Mouse (Mus musculus) adrenal gland, postnatal 25 days (tissue): ENCODE data around the gene Zranb2. TPM values are rescaled to one million over a fixed set of nuclear protein-coding genes. Genes with fewer than 3 reads are reported as not detected.
A peak's percentile ranks its signal among the peaks of the same experiment; 100 is the strongest.

Source experiments
- DNase-seq: peaks from one replicate; pipeline ENCODE4 v3.0.0; 2021; ENCODE audit warnings: mixed read lengths
- long read RNA-seq: library from polyadenylated mRNA; stranded (forward); transcript quantifications from one replicate; pipeline ENCODE4 v2.0.0, GENCODE M21; 2021
- total RNA-seq: library from RNA; stranded (reverse); gene quantifications from 2 replicates; pipeline ENCODE4 v1.2.3, GENCODE M21; 2021

Zranb2 gene
- total RNA-seq = 75.9 and 81.4 TPM in 2 replicates
- long read RNA-seq, transcript Zranb2-203 (10 exons, 2,924 nt) = major isoform, 100 of 127 reads
- long read RNA-seq, transcript Zranb2-202 (11 exons, 2,737 nt) = minor isoform, 5 of 127 reads
- long read RNA-seq, partial matches to known transcripts = 10 of 127 reads
- long read RNA-seq, other reads (novel, unspliced or antisense) = 9 of 127 reads

DNA sequence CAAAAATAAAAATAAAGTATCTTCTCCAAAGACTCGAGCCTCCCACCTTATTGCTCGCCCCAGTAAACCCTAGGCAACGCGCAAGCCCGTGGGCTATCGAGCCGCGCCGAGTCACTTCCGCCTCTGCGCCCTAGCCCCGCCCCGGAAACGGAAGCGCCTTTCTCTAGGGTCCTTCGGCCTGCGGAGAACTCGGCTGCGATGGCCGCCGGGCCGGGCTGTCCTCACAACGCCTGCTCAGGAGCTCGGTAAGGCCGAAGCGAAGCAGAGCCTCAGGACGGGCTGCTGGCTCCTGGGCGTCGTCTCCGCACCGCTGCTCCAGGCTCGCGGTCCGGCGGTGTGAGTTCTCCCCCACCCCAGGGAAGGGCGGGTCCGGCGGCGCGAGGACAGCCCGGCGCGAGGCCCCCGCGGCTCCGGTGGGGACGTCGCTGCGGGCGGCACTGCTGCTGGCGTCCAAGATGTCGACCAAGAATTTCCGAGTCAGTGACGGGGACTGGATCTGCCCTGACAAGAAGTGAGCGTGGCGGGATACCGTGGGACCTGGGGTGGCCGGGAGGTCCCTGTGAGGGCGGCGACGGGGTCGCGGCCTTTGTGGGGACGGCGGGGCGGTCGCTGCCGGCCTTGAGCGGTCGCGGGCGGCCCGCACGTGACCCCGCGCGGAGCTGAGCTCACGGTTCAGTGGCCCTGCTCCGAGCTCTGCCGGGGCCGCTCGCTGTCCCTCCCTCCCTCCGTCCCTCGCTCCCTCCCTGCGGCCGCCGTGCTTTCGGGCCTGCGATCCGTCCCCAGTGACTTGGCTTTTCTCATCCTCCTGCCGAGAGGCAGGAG is at the start of gene Zranb2:
Gene Zranb2 (plus strand): TSS at position 197 of the 822 bp plus-strand sequence.
- peak; percentile 94 for DNase-seq

DNA sequence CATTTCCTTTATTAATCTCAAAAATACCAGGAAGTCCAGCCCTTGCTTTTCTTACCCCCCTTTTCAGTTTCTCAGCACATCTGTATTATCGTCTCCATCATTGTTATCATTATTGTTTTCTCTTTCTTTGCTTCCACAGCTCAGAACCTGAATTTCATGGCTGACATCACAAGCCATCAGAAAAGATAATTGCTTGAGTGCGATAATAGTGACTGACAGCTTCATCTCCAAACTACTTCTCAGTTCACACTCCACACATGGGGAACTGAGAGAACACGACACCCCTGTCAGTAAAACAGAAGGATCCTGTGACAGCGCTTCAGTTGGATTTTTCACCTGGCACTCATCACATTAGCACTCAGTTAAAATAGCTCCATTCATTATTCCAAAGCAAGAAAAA is 41.9 kb upstream of the Zranb2 start:
- no peak for DNase-seq

DNA sequence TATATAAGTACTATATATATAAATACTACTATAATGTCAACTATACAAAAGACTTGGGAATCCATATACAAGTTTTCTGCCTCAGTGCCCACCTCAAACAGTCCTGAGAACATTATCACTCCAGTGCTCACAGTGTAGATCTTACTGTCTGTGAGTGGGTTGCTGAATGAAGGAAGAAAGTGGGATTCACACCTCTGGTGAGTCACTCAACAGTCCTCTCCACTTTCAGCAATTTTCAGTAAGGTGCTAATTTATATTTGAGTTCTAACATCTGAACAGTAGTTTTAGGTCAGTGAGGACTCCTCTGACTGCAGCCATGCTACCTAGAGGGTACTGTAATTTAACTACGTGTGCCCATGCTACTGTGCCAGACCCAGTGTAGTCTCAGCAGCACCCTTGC is 31.7 kb upstream of the Zranb2 start:
- no peak for DNase-seq

DNA sequence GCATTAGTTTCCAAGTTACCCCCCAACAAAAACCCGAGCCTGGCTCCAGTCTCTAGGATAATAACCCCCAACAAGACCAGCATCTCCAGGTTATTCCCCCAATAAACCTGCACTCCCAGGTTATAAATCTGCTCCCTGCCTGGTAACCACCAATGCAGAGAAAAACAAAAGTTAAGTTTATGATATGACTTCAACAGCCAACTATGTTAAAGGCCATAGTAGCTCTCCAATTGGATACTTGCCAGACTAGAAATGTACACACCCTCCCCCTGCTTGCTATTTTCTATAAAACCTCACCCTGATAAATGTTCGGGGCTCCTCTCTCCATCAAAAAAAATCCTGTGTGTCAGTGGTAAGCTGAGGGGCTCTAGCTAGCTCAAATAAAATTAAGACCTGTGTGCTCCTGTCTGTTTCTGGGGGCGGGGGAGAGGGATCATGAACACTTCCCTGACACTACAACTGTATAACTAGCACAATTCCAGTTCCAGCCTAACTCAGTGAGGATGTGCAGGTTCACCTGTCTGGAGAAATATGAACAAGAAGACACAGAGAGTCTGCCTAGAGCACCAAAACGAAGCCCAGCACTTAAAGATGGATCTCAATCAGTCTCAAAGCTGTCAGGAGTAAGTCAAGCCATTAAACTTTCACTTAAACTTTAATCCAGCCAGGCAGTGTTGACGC is 19.7 kb upstream of the Zranb2 start:
- no peak for DNase-seq

DNA sequence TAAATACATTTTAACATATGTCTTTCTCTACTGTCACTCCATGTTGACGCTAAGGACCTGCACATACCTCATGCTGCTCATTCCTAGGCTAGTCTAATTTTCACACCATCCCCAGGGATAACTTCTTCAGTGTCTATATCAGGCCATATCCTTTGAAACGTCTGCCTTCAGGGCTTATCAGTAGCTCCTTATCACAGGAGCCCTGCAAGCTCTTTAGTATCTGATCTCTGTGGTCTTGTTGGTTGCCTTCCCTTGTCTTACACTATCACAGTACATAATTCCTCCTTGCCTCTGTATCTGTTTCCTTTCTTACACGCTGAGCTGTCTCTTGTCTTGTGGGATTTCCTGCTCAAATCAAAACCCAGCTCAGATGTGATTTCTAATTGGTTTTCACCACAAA is 17.5 kb upstream of the Zranb2 start:
- no peak for DNase-seq

DNA sequence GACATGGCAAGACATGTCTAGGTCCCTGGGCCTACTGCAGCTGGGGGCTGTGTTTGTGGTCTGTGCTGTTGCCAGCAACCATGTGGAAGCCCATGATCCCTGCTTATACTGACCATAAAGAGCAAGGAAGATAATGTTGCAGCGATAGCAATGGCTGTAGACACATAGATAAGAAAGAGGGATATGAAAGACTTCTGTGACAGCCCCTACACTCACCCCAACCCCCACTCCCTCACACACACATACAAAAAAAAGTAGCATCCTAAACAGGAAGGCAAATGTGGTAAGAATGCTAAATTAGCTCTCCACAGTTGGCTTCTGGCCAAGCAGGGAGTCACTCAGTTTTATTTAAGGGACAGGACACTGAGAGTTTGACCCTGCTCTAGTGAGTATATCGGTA is 16.0 kb upstream of the Zranb2 start:
- DNase-seq = no peak

DNA sequence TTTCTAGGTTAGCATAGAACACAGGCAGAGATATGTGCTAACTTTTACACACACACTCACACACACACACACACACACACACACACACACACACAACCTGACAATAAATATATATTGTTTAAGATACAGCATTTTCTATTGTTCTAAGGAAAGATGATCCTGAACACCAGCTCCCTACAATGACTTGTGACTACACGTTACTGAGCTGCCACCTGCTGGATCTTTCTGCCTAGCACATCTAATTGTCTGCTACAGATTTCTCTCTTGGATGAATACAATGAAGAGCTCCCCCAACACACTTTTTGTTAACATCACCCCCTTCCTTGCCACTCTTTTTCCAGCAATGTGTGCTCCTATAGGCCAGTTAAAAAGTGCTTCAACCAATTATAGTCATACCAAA is 13.5 kb upstream of the Zranb2 start:
- peak; percentile 10 for DNase-seq

DNA sequence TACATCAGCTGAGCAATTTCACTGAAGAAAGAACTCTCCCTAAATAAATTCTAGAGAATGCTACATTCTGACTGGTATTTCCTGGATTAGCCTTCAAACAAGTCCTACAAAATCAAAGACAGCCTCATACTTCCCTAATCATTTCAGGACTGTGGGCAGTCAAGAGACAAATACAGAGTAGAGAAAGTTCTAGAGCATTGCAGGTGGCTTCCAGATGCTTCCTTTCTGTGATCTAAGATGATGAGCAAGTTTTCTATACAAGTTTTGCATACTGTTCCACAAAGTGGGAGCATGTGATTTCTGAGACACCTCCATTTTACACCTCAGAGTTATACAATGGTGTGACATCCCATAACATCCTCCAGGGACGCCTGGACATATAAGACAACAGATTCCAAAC is 10.1 kb upstream of the Zranb2 start:
- DNase-seq = no peak

DNA sequence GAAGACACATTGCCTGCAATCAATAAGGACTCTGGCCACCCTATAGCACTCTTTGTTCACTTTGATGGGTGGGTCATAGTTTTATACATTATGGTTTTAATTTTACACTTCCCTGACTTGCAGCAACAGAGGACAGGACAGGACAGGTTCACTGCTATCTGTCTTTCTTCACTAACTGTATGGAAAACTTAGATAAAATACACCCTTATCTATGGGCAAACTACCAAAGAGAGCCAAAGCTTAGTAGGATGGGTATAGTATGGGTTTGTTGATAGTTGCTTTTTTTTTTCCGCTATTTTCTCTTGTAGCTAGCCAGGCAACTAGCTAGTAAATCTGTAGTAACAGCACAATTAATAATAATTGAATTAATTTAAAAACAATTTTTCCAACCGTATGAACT is 2.4 kb upstream of the Zranb2 start:
- no peak for DNase-seq

DNA sequence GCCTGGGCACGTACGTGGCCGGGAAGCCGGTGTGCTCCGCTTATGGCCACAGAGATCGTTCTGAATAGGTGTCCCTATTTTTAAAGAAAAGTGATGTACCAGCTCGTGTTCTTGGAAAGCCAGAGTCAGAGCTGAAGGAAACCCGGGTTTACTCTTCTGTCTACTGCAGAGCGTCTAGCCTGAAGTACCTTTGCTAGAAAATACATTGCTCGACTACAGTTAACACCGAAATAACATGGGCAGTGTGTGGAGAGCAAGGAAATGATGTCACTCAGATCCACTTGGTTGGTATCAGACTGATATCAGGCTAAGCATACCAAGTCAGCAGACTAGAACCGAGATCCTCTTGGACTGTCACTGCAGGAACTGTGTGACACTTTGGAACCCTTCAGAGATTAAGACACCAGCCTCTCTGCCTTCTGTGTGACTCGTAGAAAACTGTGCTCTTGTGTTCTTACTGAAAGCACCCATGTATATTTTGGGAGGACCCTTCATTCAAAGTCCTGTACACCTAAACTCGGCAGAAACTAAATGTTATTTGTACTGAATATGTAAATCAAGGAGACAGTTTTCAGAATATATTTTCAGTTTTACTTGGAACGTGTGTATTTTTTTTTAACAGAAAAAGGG is 941 bp downstream of the Zranb2 start:
- DNase-seq = no peak

DNA sequence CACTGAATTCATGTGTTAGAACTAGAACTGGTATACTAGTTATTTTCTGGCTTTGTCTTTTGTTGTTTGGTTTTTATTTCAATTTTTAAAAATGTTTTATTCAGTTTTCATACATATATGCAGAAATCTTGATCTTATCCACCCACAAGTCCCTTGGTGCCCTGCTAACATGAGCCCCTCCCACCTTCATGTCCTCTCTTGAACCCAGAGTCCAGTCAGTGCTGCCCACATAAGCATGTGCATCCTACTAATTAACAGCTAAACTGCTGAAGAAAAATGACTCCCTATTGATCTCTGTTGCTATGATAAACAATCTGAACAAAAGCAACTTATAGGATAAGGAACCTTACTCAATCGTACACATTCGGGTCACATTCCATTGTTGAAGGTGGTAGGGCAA is 15.4 kb downstream of the Zranb2 start:
- no peak for DNase-seq

DNA sequence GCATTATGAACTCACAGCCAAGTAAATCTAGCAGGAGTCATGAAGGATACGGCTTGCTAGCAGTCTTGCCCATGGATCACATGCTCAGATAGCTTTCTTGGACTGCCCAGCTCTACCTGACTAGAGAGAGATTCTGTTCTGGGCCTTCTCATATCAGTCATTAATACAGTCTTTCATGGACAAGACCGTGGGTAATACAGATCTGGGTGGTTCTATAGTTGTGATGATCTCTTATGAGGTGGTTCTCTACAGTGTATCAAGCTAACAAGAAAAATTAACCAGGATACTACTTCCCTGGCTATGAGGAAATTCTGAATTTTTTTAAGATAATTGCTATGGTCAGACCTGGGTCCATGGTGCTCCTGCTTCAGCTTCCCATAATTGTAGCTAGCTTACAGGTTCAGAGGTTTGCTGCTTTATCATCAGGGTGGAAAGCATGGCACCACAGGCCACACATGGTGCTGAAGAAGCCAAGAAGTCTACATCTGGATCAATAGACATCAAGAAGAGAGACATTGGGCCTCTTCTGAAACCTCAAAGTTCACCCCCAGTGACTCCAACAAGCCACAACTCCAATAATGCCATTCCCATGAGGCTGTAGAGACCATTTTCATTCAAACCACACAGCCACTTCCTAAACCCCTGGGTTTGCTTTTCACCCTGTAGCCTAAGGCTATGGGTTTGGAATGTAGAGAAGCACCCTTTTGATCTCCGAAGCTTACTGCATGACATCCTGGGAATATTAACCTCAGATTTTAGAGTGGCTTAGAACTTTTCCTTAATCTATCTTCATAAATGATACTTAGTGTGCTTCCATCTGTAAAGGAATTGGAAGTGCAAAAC is 16.0 kb downstream of the Zranb2 start:
- DNase-seq = no peak

DNA sequence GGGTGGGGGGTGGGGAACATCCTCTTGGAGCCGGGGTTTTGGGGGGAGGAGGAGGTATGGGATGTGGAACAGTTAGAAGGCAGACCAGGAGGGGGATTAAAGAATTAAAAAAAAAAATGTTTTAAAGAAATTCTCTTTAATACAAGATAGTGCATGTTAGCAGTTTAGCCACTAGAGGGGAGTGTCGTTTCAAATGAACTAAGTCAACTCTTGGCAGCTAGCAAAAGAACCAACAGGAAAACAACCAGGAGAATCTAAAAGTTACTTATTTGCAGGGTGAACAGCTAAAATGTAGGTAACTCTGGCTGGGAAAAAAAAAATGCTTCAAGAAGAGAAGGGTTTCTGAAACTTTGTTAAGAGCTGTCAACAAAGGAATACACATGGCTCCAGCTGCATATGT is 31.2 kb downstream of the Zranb2 start:
- DNase-seq = no peak

DNA sequence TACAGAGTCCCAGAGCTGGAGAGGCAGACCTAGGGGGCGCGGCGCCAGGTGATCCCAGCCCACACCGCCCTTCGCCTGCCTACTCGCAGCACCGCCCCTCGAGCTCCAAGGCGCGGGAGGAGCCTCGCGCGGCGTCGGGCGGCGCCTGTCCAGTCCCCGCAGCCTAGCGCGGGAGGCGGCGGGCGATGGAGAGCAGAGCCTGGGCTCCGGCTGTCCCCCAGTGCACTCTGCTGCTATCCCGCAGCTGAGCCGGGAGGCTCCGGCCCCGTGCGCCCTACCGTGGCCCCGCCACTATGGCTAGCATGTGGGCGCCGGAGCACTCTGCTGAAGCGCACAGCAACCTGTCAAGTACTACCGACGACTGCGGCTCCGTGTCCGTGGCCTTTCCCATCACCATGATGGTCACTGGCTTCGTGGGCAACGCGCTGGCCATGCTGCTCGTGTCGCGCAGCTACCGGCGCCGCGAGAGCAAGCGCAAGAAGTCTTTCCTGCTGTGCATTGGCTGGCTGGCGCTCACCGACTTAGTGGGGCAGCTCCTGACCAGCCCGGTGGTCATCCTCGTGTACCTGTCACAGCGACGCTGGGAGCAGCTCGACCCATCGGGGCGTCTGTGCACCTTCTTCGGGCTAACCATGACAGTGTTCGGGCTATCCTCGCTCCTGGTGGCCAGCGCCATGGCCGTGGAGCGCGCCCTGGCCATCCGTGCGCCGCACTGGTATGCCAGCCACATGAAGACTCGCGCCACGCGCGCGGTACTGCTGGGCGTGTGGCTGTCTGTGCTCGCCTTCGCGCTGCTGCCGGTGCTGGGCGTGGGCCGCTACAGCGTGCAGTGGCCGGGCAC is 33.0 kb downstream of the Zranb2 start, which contains the start of gene Ptger3:
Gene Ptger3 (plus strand): TSS at position 168 of the 841 bp plus-strand sequence.
- DNase-seq = peak; percentile 49

DNA sequence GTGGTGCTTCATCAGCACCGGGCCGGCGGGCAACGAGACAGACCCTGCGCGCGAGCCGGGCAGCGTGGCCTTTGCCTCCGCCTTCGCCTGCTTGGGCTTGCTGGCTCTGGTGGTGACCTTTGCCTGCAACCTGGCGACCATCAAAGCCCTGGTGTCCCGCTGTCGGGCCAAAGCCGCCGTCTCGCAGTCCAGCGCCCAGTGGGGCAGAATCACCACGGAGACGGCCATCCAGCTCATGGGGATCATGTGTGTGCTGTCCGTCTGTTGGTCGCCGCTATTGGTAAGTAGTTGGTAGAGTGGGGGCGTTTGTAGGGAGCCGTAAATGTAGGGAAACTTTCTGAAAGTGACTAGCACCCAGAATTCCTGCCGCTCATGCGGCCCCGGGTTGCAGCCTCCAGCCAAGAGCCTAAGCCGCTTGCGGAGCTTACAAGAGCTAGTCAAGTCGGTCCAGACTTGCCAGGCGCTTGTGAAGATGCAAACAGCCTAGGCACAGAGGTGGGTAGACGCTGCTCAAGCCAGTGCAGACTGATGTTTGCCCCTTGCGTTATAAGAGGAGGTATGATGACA is 33.7 kb downstream of the Zranb2 start:
- peak; percentile 17 for DNase-seq

DNA sequence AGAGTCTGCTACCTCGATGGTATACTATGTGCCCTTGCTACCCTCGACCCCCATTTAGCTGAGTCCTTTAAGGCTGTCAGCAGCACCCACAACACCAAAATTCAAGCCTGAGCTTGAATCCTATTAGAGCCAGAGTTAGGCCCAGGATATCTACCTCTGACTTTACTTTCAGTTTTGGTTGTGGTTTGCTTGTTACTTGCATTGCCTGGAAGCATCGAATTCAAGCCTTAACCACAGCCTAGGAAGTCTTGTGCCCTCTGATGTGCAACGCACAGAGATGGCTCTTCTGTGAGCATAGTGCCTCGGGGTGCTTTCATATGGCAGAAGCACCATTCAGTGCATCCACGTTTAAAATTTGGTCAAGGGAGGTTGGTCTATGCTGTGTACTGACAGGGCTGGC is 38.1 kb downstream of the Zranb2 start:
- DNase-seq = no peak

DNA sequence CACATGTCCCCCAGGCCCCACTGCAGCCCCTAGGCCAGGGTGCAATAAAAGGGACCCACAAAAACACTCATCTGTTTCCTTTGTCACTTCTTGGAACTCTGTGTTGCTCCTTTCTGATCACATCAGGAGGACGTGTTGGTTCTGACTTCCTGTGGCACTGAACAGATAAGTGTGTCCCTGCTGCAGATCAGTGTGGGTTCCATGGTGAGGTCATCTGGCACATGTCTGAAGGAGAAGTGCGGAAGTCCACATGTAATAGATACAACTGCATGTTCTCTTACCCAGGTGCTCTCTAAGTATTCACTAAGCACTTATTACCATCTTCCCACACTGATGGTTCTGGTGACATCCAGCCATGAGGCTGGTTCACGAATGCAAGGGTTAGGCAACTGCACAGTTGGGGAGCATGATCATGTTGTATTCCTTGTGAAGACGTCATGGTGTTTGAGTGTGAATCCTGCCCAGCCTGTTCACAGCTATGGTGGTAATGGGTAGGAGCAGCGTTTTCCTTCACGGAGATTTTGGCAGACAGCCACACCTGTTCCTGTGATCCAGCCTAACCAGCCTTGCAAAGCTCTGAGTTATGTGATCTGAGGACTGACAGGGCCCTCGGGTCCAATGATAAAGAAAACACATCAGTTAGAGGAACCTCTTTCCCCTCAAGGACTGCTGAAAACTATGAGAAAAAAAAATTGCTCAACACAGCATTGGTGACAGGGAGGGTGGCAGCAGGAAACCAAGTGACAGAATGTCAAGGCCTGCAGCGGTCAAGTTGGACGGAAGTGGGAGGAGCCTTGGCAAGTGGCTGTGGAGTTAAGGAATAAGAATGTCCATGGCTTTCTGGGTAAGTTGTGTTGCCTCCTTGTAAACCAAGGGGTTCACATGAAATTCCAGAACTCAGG is 41.7 kb downstream of the Zranb2 start:
- DNase-seq = peak; percentile 16

DNA sequence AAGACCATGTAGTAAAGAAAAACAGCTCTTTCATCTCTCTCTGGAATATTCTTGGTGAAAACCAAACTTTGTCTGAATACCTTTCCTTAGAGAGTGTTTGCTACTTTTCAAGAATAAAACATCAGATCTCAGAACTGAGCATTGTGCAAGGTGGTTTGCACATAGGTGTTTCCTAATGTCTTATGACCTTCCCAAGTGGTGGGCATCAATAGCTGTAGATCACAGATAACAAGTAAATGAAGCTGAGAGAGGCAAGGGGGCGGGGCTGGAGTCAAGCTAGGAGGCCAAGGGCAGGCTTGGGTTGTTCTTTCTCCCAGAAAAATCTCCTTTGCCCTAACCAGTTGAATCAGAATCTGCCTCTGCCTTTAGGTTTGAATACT is 42.4 kb downstream of the Zranb2 start:
- DNase-seq = no peak

DNA sequence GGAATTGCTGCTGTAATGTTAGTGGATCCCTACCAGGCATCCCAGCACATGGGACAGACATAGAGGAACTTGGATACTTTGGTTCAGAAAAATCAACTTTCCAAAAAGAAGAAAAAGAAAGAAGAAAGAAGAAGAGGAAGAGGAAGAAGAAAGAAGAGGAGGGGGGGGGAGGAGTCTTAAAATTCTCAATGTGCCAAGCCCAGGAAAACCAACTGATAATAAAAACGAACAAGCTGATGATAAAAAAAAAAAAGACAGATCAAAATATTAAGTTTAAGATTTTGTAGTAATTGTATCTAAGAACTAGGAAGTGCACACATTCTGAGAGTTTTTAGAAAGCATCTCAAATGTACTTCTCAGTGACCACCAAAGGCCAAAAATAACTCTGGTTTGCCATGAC is 42.9 kb downstream of the Zranb2 start:
- DNase-seq = no peak
